Mouse (Mus musculus) kidney, adult 2 months (tissue): ENCODE measurements around the gene Homez.

Experiments
- CTCF ChIP-seq: fragments of 200-500 bp; conservative IDR thresholded peaks from 2 replicates; pipeline ENCODE4 v1.5.1; 2011; ENCODE audit warnings: low read depth, mild to moderate bottlenecking, control low read depth, low read length, moderate library complexity, mixed read lengths; ENCODE audit not compliant: insufficient read depth, insufficient read length
- POLR2A ChIP-seq: fragments of 200-500 bp; IDR thresholded peaks from one replicate; pipeline ENCODE4 v1.6.1; 2011; ENCODE audit warnings: low read depth, low read length, control low read depth

DNA sequence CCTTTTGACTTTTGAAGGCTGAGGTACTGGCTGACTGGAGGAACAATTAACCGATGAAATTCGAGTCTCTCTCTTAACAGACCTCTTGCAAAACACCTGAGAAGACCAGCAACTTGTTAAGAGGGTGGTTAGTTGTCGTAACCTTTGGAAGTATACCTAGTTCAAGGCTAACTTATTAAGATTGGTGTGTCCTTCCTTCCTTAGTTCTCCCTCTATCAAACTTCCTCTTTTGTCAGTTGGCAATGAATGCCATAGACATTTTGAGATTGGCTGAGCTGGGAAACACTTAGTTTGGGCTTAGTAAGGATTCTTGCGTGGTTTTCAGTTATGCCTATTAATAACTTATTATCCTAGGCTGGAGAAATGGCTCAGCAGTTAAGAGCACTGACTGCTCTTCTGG lies 2.7 kb downstream of the Homez start:
- TF ChIP-seq POLR2A: no peak
- no peak for TF ChIP-seq CTCF
